Mouse (Mus musculus): Measurements from ENCODE around the gene Klrc3.
"Not testable (repeated sequence)": the region's sequence is repeated elsewhere in the genome, so short reads cannot be mapped to it uniquely, and the experiment has no call there.

GRCm38 (mm10) chr6:129631046-129631445 lies 12.1 kb downstream of the Klrc3 start:
- not testable (repeated sequence) for TF ChIP-seq GATA1, TAL1 (IDR thresholded peaks at IDR 0.05; ENCODE audit: low read length)
